Mouse (Mus musculus) Patski (cell line): ENCODE results near the gene 4933406M09Rik. TPM values are rescaled to one million over a fixed set of nuclear protein-coding genes. Genes with fewer than 3 reads are reported as not detected.

ENCODE experiments used
- ATAC-seq: fragments of 100-300 bp; one replicate; pipeline ENCODE4 v1.8.0; 2021
- CTCF ChIA-PET: fragments of 350-600 bp; sonication (Branson Sonifier 250); formaldehyde crosslinking; loops from one replicate; lab custom pipeline; 2022; ENCODE audit warnings: inconsistent platforms; lab: Charles Lee
- POLR2A ChIA-PET: fragments of 350-600 bp; sonication (Branson Sonifier 250); formaldehyde crosslinking; loops from one replicate; lab custom pipeline; 2022; ENCODE audit warnings: antibody characterized with exemption, inconsistent platforms; lab: Charles Lee
- DNase-seq: peaks from one replicate; pipeline ENCODE4 v3.0.0-alpha.2; 2011; ENCODE audit warnings: low read depth, low spot score
- H3K27me3 ChIP-seq: fragments of 371-371 bp; one replicate; pipeline ENCODE4 v1.5.1; 2021
- CTCF ChIP-seq: fragments of 100-300 bp; IDR thresholded peaks from one replicate; pipeline ENCODE4 v1.5.1; 2021
- in situ Hi-C: fragments of 300-500 bp; cut with MboI; formaldehyde crosslinking; loops from 3 replicates; pipeline ENCODE4 v1.11.1; 2018; ENCODE audit warnings: low pct_unique_long_range_greater_than_20kb, mixed read lengths
- polyA plus RNA-seq: library from polyadenylated mRNA; unstranded; gene quantifications from one replicate; pipeline ENCODE4 v1.2.3, GENCODE M21; 2021

Gene 4933406M09Rik
- polyA plus RNA-seq, 1 experiment from 2014 or later, result not detected

DNA sequence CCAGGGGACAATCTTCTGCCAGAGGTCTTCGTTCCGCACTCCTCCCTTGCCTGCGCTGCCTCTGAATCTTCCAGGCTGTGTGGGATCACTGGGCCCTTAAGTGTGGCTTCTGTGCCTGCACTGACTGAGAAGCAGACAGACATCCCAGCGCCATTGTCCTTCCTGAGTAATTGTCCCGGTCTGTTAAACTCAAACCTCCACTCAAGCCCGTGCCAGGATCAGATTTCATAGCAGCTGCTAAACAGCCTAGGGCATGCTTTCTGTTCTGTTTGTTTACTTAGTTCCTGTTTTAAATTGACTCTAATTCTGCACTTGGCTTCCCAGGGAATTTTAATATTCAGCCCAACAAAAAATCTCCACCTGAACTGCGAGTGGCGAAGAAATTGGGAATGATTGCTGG is 22.3 kb downstream of the 4933406M09Rik start:
- DNase-seq (peak; percentile 75), ATAC-seq (peak; percentile 27)
- ChIA-PET CTCF (no interaction called here), POLR2A (no interaction called here)
- in situ Hi-C loops, result loop anchor here (5.0 kb wide), 1 partner anchor 46 kb away; the partner anchor contains the start of gene Tmem183a
- TF ChIP-seq CTCF, result no peak
- H3K27me3 ChIP-seq, result no peaks in the 10 kb centered on the region

DNA sequence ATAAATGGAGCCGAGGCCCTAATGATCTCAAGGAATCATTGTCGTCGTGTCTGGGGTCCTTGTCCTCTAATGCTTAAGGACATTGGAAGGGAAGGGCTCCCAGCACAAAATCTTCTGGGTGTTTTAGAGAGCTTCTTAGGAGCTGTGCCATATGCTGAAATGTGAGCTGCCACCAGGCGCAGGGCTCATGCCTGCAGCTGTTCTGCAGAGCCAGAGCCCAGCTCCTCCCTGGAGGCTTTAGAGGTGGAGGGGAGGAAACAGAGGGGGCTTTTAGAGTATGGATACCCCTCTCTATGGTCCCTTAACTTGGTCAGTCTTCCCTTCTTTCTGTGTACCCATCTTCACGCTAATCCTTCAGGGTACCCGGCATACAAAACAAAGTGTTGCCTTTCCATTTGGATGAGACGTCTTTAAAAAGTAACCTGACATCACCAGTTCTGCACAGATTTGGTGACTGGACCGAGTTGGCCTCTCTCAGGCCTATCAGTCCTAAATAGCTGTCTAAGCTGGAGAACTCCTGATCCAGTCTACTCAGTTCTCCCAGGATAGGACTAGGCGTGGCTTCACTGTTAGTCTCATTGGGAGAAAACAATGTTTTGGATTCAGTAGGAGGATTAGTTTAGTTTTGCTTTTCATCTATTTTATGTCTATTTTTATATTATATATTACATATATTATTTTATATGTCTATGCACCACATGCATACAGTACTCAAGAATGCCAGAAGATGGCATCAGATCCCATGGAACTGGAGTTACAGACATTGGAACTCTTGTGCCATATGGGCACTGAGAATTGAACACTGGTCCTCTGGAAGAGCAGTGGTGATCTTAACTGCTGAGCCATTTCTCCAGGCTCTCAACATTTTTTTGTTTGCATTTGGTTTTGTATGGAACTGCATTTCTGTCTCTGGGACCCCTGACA is 26.2 kb downstream of the 4933406M09Rik start:
- POLR2A ChIA-PET, result no interaction called here
- DNase-seq (no peak), ATAC-seq (no peak)
- no peak for TF ChIP-seq CTCF
- in situ Hi-C loops, result no loop called here
- no peaks in the 10 kb centered on the region for H3K27me3 ChIP-seq
- CTCF ChIA-PET, result interaction anchor here (1.0 kb wide), 1 partner anchor 79 kb away, joined by 3 read pairs; no protein-coding TSS in a partner anchor

DNA sequence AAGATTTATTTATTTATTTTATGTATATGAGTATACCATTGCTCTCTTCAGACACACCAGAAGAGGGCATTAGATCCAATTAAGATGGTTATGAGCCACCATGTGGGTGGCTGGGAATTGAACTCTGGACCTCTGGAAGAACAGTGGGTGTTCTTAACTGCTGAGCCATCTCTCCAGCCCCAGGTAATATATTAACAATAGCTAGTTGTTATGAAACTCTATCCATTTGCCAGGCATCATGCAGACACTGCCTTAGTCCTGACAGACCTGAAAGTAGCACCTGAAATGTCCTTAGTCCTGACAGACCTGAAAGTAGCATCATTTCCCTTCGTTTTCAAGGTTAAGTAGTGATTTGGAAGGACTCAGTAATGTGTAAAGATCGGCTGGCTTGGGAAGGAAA is 28.3 kb downstream of the 4933406M09Rik start:
- no peak for TF ChIP-seq CTCF
- ChIA-PET POLR2A (no interaction called here), CTCF (interaction anchor here (0.8 to 1.0 kb wide), 2 partner anchors 8 to 22 kb away, joined by 3 read pairs; no protein-coding TSS in a partner anchor)
- DNase-seq, result no peak
- no peaks in the 10 kb centered on the region for H3K27me3 ChIP-seq
- no peak for ATAC-seq
- in situ Hi-C loops, result no loop called here

DNA sequence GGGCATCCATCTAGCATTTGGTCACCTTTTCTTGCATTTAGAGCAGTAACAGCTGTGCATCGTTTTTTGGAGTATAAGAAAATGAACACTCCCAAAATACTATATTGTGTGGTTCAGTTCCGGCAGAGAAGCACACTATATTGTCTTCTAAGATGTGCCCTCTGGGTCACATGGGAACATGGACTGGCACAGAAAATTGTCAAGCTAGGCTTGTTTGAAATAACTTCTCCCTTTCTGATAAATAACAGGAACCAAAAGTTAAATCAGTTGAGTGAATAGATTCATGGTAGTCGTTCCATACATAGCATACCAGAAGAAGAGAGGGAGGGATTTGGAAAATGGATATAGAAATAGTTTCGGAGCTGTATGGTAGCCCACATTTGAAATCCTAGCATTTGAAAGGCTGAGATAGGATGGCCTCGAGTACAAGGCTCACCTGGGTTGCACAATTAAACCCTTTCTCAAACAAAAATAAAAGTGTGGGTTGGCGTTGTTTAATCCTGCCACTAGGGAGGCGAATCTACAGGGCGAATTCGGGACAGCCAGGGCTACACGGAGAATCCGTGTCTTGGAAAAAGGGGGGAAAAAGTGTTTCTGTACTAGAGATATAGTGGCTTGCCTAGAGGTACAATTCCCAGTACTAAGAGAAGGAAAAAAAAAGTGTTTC is 28.9 kb downstream of the 4933406M09Rik start:
- in situ Hi-C loops, result no loop called here
- ATAC-seq, result peak; percentile 17
- no peak for TF ChIP-seq CTCF
- DNase-seq, result no peak
- ChIA-PET CTCF (interaction anchor here (0.8 to 1.0 kb wide), 2 partner anchors 9 to 22 kb away, joined by 3 read pairs; no protein-coding TSS in a partner anchor), POLR2A (interaction anchor here (0.6 kb wide), 1 partner anchor 55 kb away, joined by 3 read pairs; no protein-coding TSS in a partner anchor)
- H3K27me3 ChIP-seq, result no peaks in the 10 kb centered on the region

DNA sequence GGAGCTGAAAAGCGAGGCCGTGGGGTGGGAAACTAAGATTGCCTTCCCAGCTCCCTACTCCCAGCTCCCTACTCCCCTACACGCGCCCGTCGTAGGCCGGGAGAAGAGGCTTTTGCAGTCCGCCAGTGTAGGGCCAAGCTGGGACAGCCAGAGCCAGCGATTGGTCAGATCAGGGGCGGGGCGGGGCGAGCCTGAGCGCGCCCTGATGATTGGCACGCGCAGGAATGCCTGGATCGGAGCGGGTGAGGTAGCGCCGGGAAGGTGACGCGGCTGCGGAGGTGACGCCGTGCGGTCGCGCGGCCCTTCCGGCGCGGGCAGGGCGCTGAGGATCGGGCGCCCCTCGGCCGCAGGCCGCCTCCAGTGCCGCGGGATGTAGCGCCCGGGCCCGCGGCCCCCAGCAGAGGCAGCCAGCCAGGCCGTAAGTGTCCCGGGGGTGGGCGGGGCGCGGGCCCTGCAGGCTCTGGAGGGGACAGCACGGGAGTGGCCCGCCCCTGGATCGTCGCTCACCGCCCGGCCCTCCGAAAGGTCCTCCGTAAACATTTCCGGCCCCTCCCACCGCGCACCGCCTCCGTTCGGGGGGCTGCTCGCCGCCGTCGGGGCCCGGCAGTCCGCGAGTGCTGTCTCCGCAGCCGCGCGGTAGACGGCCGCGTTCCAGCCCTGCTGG is 29.6 kb downstream of the 4933406M09Rik start, which contains the start of gene Adipor1:
Gene Adipor1 (plus strand): TSS at position 211 of the 664 bp plus-strand sequence.
- CTCF ChIA-PET, result interaction anchor here (1.0 kb wide), 1 partner anchor 23 kb away, joined by 3 read pairs; no protein-coding TSS in a partner anchor
- TF ChIP-seq CTCF, result no peak
- POLR2A ChIA-PET, result interaction anchor here (0.6 to 0.7 kb wide), 2 partner anchors 41 to 55 kb away, joined by 3 read pairs; no protein-coding TSS in a partner anchor

DNA sequence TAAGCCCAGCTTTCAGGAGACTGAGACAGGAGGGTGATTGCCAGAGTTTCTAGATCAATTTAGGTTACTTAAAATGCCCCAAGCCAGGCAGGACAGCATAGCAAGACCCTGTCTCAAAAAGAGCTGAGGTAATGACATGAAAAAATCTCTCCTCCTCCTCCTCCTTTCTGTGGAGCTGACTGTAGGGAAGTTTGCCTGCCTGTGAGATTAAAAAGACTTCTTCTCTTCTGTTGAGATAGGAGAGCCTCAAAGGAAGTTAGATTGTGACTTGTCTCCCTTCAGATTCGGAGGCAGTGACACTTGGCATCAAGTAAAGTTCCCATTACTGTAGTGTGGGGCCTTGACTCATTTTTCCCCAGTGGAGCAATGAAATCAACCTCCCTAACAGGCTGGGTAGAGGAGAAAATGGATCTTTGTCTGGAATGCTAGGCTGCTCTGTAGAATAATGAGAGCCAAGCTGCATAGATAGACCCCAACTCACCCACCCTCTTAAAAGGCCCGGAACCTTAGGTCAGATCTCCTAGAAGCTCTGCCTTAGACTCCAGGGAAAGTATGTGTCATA is 32.8 kb downstream of the 4933406M09Rik start:
- CTCF ChIA-PET, result interaction anchor here (1.5 to 1.7 kb wide), 2 partner anchors 13 to 31 kb away, joined by 5 to 6 read pairs; partner anchors contain the start of gene Cyb5r1
- no peaks in the 10 kb centered on the region for H3K27me3 ChIP-seq
- ATAC-seq (no peak), DNase-seq (no peak)
- in situ Hi-C loops, result no loop called here
- no peak for TF ChIP-seq CTCF
- POLR2A ChIA-PET, result no interaction called here

More for the DNA sequence above, 29.6 kb downstream of the 4933406M09Rik start, which contains the start of gene Adipor1:
- in situ Hi-C loops, result no loop called here
- DNase-seq (no peak), ATAC-seq (peak; percentile 98)
- no peaks in the 10 kb centered on the region for H3K27me3 ChIP-seq

DNA sequence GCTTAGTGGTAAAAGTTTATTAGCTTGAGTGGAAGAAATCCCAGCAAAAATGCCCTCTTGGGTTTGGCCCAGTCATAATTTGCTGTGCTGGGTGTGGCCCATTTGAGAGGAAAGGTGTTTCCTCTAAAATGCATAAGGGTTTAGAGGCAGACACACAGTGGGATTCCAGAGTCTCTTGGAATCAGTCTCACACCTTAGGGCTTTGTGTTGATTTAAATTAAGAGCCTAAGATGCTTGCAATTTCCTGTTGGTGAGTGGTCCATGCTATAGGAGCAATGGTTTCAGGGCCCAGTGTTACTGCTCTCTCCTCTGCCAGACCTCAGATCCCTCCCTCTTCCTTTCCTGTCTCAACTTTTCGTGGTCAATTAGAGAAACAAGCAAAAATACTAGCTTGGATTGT is 33.4 kb downstream of the 4933406M09Rik start:
- DNase-seq, result no peak
- H3K27me3 ChIP-seq, result no peaks in the 10 kb centered on the region
- POLR2A ChIA-PET, result interaction anchor here (0.9 to 1.0 kb wide), 2 partner anchors 12 to 27 kb away, joined by 3 read pairs; no protein-coding TSS in a partner anchor
- CTCF ChIA-PET, result interaction anchor here (1.5 to 1.9 kb wide), 4 partner anchors 13 to 54 kb away, joined by 3 to 6 read pairs (median 5); partner anchors contain the start of gene Cyb5r1
- no peak for TF ChIP-seq CTCF
- in situ Hi-C loops, result no loop called here
- ATAC-seq, result no peak

DNA sequence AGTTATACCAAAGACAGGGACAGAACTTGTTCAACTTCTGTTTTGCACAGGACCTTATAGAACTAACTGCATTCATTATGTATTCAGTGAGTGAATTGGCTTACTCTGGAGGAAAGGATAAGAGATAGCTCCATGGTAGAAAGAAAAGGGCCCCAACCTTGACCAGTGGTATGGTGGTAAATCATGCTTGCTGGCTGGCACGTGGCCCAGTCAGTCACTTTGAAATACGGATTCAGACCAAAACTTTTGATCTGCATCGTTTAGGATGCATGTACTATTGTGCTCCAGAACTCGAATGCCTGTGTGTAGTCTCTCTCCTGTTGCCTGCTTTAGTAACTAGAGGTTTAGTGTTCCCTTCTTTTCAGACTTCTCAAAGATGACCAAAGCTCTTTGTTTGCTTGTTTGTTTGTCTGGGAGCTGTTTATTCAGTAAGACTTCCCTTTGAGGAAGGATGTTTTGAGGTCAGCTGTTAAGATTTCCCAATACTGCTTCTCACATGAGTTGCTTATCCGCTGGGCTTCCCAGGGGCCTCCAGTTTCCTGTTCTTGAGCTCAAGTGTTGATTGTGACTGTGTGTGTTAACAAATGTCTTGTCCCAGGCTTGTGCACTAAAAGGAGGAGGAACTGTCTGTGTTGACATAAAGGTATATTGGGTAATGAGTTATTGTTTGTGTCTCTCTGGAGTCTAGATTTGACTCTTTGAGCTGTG is 34.2 kb downstream of the 4933406M09Rik start:
- DNase-seq (no peak), ATAC-seq (no peak)
- in situ Hi-C loops, result no loop called here
- no peaks in the 10 kb centered on the region for H3K27me3 ChIP-seq
- ChIA-PET POLR2A (interaction anchor here (0.9 to 1.0 kb wide), 2 partner anchors 13 to 27 kb away, joined by 3 read pairs; no protein-coding TSS in a partner anchor), CTCF (interaction anchor here (1.6 to 1.9 kb wide), 3 partner anchors 14 to 54 kb away, joined by 3 to 6 read pairs (median 5); partner anchors contain the start of gene Cyb5r1)
- no peak for TF ChIP-seq CTCF

DNA sequence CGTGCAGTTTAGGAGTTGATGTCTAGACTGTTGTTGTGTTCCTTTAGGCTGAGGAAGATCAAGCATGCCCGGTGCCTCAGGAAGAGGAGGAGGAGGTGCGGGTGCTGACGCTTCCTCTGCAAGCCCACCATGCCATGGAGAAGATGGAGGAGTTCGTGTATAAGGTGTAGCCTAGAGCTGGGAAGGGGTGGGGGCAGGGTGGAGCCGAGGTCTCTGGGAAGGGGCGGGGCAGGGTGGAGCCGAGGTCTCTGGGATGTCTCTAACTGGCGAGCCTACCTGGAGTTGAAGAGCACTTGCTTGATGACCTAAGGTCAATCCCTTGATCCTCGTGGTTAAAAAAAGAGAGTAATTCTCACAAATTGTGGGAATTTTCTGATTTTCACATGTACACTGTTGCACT is 38.2 kb downstream of the 4933406M09Rik start:
- in situ Hi-C loops, result no loop called here
- ATAC-seq (no peak), DNase-seq (no peak)
- H3K27me3 ChIP-seq, result no peaks in the 10 kb centered on the region
- ChIA-PET POLR2A (no interaction called here), CTCF (no interaction called here)
- TF ChIP-seq CTCF, result no peak
